Mouse (Mus musculus): Measurements from ENCODE around the gene Fbxl3. TPM values are rescaled to one million over a fixed set of nuclear protein-coding genes. Genes with fewer than 3 reads are reported as not detected.

Gene Fbxl3
- total RNA-seq (2021) = 69.7 and 89.3 TPM in 2 replicates
- long read RNA-seq, experiment 1, full-length matches to known transcripts = 47 of 86 reads
- long read RNA-seq, experiment 1, partial matches to known transcripts = 2 of 86 reads
- long read RNA-seq, experiment 1, other reads (novel, unspliced or antisense) = 37 of 86 reads
- long read RNA-seq, experiment 2, full-length matches to known transcripts = 41 of 70 reads
- long read RNA-seq, experiment 2, partial matches to known transcripts = 1 of 70 reads
- long read RNA-seq, experiment 2, other reads (novel, unspliced or antisense) = 28 of 70 reads

GRCm38 (mm10) chr14:103099238-103099933 is at the start of gene Fbxl3:
TSS of gene Fbxl3 (minus strand) at chr14:103099566.
- DNase-seq = peak; percentile 97

GRCm38 (mm10) chr14:103131991-103132390 is 32.6 kb upstream of the Fbxl3 start:
- peak; percentile 36 for DNase-seq

- no peak for DNase-seq
These were observed 26.4 kb upstream of the Fbxl3 start for GRCm38 (mm10) chr14:103125756-103126155.

DNA sequence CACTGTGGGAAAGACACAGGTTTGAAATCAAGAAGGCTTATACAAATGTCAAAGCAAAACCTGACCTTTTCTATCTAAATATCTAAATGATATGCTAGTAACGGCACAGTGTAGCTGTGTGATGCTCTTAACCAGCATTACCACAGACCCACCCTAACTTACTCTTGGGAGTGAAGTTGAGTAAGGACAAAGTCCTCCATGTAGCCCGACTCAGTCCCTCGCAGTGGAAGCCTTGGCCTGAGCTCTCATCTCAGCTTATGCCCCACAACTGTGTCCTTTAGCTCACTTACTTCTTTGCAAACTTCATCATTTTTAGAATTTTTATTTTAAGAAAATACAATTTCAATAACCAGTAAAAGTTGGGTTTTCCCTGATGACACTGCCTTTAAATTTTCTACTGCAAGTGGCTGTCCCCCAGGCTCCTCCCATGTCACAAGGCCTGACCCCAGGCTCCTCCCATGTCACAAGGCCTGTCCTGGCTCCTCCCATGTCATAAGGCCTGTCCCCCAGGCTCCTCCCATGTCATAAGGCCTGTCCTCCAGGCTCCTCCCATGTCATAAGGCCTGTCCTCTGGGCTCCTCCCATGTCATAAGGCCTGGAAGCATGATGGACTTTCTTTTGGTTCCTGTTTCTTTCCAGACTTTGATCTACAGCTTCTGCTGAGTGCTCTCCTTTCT is 15.8 kb upstream of the Fbxl3 start:
- no peak for DNase-seq

DNA sequence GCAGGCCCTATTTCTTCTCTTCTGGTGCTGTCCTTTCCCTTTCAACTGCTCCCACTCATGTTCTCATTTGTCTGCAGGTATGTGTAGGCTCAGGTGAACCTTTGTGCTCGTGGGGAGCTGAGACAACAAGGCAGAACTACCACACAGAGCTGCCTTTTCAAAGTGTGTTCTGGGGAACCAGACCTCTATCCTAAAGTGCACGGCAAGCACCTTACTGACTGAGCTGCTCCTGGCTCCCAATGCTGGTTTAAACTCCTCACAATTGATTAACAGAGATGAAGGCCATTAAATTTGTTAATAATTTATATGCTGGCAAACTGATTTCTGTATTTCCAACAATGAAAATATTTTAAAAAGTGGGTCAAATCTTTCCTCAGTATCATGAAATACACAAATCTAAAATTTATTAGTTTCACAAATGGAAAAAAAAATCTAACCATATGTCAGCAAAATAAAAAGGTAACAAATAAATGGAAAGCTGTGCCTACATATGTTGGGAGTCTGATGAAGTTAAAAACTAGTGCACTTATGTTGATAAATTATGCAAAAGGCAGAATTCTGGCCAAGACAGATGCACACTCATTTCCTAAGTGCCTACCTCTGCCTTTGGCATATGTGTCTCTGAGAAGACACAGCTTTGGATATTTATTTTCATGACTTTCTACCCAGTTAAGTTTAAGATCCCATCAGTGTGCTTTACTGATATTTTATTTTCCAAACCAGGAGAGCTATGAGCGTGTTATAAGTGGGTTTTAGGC is 13.4 kb upstream of the Fbxl3 start:
- DNase-seq = no peak

DNA sequence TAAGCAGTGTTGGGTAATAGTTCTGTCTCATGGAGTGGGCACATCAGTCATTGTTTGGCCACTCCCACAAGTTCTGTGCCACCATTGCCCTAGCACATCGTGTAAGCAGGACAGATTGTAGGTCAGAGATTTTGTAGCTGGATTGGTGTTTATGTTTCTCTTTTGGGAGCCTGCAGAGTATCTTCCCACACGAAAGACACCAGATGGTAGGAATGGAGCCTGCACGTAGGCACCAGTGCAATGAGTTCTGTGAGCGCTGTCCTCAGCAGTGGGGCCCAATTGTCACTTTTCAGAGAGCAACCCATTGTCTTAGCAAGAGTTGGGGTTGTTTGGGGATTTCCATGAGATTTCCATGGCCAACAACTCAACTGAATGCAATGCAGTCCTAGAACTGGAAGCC is 10.6 kb upstream of the Fbxl3 start:
- DNase-seq = no peak

- DNase-seq = no peak
These were observed 6.9 kb upstream of the Fbxl3 start for GRCm38 (mm10) chr14:103106301-103106700.

- DNase-seq = no peak
These were observed 3.5 kb upstream of the Fbxl3 start for GRCm38 (mm10) chr14:103102731-103103335.

- no peak for DNase-seq
These were observed 2.9 kb upstream of the Fbxl3 start for GRCm38 (mm10) chr14:103102246-103102645.

DNA sequence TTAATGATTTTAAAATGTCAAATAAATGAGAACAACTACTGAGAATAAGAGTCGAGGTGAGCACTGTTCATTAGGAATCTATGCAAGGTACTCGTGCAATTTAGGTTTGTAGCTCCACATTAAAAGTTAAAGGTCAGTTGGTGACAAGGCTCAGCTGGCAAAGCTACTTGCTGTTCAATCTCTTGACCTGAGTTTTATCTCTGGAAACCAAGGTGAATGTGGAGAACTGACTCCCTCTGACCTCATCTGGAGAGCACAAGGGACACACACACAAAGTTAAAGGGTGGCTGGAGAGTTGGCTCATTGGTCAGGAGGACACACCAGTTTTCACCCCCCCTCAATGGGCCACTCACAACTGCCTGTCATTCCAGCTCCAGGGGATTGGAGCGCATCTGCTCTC is 1.8 kb upstream of the Fbxl3 start:
- peak; percentile 14 for DNase-seq

GRCm38 (mm10) chr14:103100296-103100695 is 930 bp upstream of the Fbxl3 start:
- DNase-seq = no peak

DNA sequence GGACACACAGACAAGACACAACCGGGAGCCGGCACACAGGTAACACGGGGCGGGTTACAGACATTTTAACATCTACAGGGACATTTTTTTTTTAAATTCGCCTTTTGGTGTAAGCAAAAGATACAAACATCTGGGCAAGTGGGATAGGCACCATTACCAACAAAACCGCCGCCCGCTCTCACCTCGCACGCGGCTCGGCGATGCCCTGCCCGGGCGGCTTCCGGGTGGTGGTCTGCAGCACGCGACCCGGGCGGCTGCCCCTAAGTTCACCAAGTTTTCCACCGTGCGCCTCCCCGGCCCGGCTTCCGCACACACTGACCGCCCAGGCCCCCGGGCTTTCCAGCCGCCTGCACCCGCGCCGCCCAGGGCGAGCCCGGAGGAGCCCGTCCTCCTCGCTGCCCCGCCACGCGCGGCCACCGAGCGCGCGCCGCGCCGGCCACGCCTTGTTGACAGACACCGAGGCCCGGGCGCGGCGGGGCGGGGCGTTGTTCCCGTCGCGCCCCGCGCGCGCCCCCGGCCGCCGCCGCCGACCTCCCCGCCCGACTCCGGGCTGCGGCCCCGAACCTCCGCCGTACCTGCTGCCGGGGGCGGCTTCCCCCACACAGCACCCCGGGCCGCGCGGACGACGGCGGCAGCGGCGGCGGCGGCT is 655 bp downstream of the Fbxl3 start:
- DNase-seq = peak; percentile 95

GRCm38 (mm10) chr14:103098213-103098586 is 1.2 kb downstream of the Fbxl3 start:
- no peak for DNase-seq

DNA sequence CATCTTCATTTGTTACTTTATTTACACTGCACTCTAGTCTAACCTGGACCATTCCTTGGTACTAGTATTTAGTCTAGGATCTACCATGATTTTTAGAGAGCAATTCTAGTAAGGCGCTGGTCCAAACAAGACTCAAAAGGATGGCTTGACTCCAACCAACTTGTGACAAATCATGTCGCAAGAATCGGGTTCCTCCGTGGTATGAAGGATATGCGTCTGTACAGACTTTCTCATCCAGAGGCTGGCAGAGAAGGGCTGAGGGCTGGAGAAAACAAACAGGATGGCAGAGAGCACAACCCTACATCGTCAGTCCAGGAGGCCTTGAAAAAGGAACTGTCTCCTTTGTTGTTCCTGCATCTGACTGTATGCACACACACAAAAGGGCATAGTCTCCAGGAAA is 2.7 kb downstream of the Fbxl3 start:
- peak; percentile 67 for DNase-seq

- no peak for DNase-seq
These were observed 3.5 kb downstream of the Fbxl3 start for GRCm38 (mm10) chr14:103095826-103096225.

- DNase-seq = no peak
These were observed 4.3 kb downstream of the Fbxl3 start for GRCm38 (mm10) chr14:103095036-103095435.

DNA sequence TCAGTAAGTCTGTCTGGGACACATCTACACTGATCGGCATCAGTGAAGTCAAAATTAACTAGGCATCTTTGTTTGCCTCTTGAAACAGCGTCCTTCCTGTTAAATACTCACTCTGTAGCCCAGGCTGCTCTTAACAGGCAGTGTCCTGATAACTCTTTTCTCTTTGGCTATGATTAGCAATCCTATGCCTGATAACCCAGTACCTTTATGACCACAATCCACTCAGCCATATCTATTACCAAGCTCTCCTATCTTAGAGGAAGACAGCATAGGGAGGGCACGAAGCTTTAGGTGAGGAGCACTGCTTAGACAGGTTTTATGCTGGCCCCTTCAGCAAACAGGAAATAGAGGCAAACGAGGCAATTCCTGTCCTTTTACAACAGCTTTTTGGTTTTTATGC is 5.7 kb downstream of the Fbxl3 start:
- no peak for DNase-seq

GRCm38 (mm10) chr14:103093236-103093635 is 6.1 kb downstream of the Fbxl3 start:
- no peak for DNase-seq

- DNase-seq = peak; percentile 73
These were observed 10.7 kb downstream of the Fbxl3 start for GRCm38 (mm10) chr14:103088624-103089023.

DNA sequence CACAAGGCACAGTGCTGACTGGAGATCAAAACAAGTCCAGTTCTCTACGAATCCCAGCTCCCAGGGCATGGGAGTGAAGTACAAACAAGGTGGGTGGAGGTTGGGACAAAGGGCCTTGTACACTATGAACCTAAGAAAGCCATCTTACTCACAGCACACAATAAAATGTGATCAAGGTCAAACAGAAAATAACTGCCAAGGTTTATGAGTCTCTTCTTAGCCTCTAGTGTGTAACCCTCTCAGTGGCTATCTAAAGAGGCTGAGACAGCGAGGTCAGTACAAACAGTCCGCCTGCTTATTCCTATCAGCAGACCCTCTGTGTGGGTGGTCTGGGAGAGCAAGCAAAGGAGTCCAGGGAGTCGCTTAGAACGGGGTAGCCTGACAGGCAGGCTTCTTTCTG is 11.5 kb downstream of the Fbxl3 start:
- DNase-seq = no peak

DNA sequence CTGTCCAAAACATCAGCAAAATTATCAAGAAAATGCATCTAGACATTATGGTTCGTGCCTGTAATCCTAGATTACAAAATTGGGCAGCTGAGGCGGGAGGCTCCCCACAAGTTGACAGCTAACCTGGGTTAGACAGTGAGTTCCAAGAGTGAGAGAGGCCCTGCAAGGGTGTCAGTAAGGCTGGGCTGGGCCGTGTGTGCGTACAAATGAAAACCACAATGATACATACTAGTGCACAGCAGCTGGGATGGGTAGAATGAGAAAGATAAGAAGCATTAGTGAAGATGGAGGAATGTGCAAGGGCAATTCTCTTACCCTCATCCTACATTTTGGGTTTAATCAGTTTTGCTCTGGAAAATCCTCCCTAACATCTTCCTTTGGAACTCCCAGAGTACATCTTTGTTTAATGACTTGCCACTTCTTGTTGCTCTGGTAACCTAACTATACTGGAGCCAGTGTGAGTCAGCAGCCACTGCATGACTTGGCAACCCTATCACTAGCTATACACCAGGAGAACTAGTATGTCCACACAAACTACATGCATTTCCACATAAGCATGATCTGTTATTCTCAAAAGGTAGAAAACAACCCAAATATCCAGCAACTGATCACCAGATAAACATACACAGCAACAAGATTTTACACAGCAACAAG is 12.6 kb downstream of the Fbxl3 start:
- peak; percentile 22 for DNase-seq

Data from adrenal gland, postnatal 14 days (tissue).